Mouse (Mus musculus) NIH3T3 (cell line): ENCODE results near the gene Fat3.

Experiments
- DNase-seq: peaks from one replicate; pipeline ENCODE4 v3.0.0-alpha.2; 2012; ENCODE audit warnings: low read depth

The Fat3 gene

GRCm38 (mm10) chr9:16310855-16311848 is 189.9 kb downstream of the Fat3 start:
- no peak for DNase-seq

GRCm38 (mm10) chr9:16310305-16310704 is 190.8 kb downstream of the Fat3 start:
- DNase-seq: no peak

GRCm38 (mm10) chr9:16307789-16308188 is 193.3 kb downstream of the Fat3 start:
- no peak for DNase-seq

- no peak for DNase-seq
Observed at GRCm38 (mm10) chr9:16306222-16306621, 194.9 kb downstream of the Fat3 start.

- DNase-seq: no peak
Observed at GRCm38 (mm10) chr9:16305396-16306086, 195.5 kb downstream of the Fat3 start.

- DNase-seq: no peak
Observed at GRCm38 (mm10) chr9:16304949-16305348, 196.1 kb downstream of the Fat3 start.

- DNase-seq: no peak
Observed at GRCm38 (mm10) chr9:16302484-16302883, 198.6 kb downstream of the Fat3 start.

- DNase-seq: no peak
Observed at GRCm38 (mm10) chr9:16297935-16298334, 203.2 kb downstream of the Fat3 start.

GRCm38 (mm10) chr9:16293928-16294806 is 206.9 kb downstream of the Fat3 start:
- no peak for DNase-seq

- no peak for DNase-seq
Observed at GRCm38 (mm10) chr9:16292492-16292891, 208.6 kb downstream of the Fat3 start.

- no peak for DNase-seq
Observed at GRCm38 (mm10) chr9:16290911-16291310, 210.2 kb downstream of the Fat3 start.

GRCm38 (mm10) chr9:16283033-16283432 is 218.1 kb downstream of the Fat3 start:
- no peak for DNase-seq

GRCm38 (mm10) chr9:16282291-16282804 is 218.7 kb downstream of the Fat3 start:
- DNase-seq: no peak

GRCm38 (mm10) chr9:16275589-16275988 is 225.5 kb downstream of the Fat3 start:
- no peak for DNase-seq

- DNase-seq: no peak
Observed at GRCm38 (mm10) chr9:16274130-16274529, 227.0 kb downstream of the Fat3 start.

- no peak for DNase-seq
Observed at GRCm38 (mm10) chr9:16272810-16273209, 228.3 kb downstream of the Fat3 start.

- DNase-seq: no peak
Observed at GRCm38 (mm10) chr9:16270768-16271114, 230.3 kb downstream of the Fat3 start.

GRCm38 (mm10) chr9:16270056-16270767 is 230.9 kb downstream of the Fat3 start:
- DNase-seq: no peak

- DNase-seq: no peak
Observed at GRCm38 (mm10) chr9:16265519-16265918, 235.6 kb downstream of the Fat3 start.

- DNase-seq: no peak
Observed at GRCm38 (mm10) chr9:16257241-16257840, 243.7 kb downstream of the Fat3 start.
